Mouse (Mus musculus) T-helper 2 cell (primary cell): ENCODE results near the gene Snap47.

Experiments used
- in situ Hi-C: fragments of 300-600 bp; cut with MboI, MseI; formaldehyde crosslinking; loops from one replicate; pipeline ENCODE4 v1.15.1; 2025; ENCODE audit warnings: high pct_unique_total_duplicates

Snap47 gene

GRCm38 (mm10) chr11:59423010-59423588, 27.9 kb downstream of the Snap47 start:
- in situ Hi-C loops = no loop called here

GRCm38 (mm10) chr11:59421967-59422366, 29.0 kb downstream of the Snap47 start:
- in situ Hi-C loops = no loop called here

- in situ Hi-C loops = no loop called here
These were observed 29.6 kb downstream of the Snap47 start for GRCm38 (mm10) chr11:59421436-59421835.

DNA sequence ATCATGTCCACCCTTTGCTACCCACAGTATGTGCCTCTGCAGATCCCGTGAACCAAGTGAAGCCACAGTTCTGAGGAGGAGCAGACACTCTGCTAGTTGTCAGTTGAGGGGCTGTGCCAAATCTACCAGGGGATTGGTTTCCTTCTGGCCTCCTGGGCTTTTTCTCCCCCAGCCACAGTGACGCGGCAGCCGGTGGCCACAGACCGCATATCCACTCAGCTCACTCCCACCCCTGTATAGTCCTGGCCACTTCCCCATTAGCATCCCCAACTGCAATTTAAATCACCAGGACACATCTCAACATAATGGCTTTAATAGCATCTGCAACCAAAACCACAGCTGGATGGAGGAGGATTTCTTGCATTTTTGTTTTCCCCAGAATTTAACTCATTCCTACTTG, 32.3 kb downstream of the Snap47 start:
- in situ Hi-C loops = no loop called here

GRCm38 (mm10) chr11:59412999-59413863, 37.8 kb downstream of the Snap47 start:
- in situ Hi-C loops = no loop called here

DNA sequence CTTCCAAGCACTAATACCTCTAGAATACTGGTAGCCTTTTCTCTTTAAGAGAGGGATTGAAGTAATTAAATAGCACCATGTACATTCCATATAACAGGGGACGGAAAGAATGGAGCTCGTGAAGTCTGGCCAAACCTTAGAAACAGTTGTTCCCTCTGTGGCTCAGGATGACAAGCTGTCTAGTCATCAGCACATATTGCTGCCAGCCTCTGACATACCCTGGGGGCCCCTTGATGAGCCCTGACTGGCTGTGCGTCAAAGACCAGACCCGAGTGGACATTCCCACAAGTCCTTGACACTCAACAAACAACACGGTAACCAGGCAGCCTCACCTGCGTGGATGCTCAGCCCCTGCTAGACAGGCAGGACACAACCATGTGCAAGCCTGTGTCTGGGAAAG, 38.9 kb downstream of the Snap47 start:
- in situ Hi-C loops = no loop called here

- in situ Hi-C loops = no loop called here
These were observed 40.1 kb downstream of the Snap47 start for GRCm38 (mm10) chr11:59410851-59411250.

DNA sequence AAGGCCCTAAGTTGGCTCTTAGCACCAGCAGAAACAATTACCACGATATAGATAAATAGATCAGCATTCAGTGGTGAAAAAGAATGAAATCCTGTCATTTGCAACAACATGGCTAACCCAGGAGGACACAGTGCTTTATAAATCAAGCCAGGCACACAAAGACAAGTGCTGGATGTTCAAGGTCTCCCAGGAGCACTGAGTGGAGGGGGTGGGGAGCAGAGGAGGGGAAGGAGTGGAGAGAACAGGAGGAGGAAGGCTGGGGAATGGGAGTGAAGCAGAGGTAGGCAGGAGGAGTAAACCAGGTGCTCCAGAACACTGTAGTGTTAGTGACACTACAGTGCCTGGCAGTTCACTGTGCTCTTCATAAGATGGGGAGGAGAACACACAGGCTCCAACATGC, 45.2 kb downstream of the Snap47 start:
- in situ Hi-C loops = no loop called here

GRCm38 (mm10) chr11:59400876-59401275, 50.1 kb downstream of the Snap47 start:
- in situ Hi-C loops = no loop called here

DNA sequence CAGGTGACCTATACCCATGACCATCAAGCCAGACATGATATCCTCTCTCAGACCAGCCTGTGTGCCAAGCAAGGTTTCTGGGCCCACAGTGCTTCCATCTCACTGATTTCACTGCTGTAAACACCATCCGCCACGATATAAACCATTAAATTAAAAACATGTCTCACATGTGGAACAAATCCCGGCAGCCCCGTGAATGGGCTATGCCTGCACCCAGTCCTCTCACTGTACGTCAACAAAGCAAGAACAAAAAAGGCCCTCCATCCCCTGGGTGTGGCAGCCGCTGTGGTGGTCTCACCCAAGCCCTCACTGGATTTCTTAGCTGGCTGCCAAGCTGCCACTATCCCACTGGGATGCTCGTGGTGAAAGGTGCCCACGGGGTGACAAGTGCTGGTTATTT, 51.2 kb downstream of the Snap47 start:
- in situ Hi-C loops = no loop called here

GRCm38 (mm10) chr11:59397536-59398371, 53.2 kb downstream of the Snap47 start:
- in situ Hi-C loops = no loop called here

DNA sequence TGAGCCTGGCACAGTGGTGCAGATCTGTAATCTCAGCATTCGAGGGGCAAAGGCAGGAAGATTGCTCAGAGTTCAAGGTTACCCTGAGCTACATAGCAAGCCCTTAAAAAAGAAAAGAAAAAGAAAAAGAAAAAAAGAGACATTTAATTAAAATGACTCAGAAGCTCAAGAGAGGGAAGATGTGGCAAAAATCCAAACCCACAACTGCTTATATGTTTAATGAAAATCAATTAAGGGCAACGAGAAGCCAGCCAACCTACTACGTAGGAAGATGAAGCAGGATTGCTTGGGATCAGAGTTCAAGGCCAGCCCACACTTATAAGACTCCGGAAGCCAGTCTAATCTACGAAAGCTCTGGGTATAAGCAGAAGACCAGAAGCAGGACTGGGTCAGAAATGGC, 56.5 kb downstream of the Snap47 start:
- in situ Hi-C loops = no loop called here

- in situ Hi-C loops = no loop called here
These were observed 57.4 kb downstream of the Snap47 start for GRCm38 (mm10) chr11:59393591-59393990.

GRCm38 (mm10) chr11:59392300-59392699, 58.7 kb downstream of the Snap47 start:
- in situ Hi-C loops = no loop called here

DNA sequence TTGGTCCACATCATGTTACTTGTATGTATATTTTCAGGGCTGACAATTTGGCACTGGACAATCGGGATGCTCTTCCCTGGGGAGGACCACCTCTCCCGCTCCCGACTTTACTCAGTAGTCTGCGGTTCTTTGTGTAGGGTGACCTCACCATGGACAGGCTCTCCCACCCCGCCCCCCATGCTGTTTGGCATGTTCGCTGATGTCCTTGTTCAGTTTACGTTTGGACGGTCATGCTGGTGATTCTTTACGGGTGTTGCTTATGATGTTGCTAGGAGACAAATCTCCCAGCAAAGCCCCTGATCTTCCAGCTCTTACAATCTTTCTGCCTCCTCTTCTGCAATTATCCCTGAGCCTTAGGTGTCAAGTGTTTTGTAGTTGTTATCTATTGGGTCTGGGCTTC, 60.5 kb downstream of the Snap47 start:
- in situ Hi-C loops = no loop called here

DNA sequence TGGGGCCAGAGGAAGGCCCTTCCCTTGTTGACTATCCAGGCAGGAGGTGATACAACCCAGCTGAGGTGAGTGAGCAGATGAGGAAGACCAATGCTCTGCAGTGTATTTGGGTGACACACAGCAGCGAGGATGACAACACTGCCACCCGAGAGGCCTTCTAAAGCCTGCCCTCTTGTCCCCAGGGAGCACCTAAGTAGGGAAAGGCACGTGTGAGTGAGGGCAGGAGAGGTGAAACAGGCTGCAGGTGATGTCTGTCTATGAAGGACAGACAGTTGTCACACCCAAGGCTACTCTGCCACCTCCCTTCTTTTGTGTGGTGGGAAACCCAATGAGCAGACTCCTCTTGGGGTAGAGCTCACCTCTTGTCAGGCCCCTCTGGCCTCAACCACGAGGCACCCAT, 61.4 kb downstream of the Snap47 start:
- in situ Hi-C loops = no loop called here

GRCm38 (mm10) chr11:59388806-59389205, 62.2 kb downstream of the Snap47 start:
- in situ Hi-C loops = no loop called here

DNA sequence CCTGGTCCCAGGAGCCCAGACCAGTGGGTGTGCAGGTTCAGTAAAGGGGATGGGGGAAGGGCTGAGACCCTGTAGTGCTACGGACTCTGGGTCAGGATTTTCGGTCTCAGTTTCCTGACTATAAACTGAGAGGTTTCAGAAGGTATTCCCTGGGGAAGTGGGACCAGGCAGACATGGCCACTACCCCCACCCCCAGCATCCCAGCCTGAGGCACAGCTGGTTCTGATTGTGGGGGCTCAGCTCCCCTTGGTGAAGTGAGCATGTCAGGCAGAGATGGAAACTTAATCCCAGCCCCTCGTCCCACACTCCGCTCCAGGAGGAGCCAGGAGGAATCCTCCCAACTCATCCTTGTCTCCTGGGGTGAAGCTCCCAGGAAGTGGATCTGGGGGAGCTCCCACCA, 63.5 kb downstream of the Snap47 start:
- in situ Hi-C loops = no loop called here

- in situ Hi-C loops = no loop called here
These were observed 65.9 kb downstream of the Snap47 start for GRCm38 (mm10) chr11:59385123-59385522.

GRCm38 (mm10) chr11:59384441-59384959, 66.5 kb downstream of the Snap47 start:
- in situ Hi-C loops = no loop called here

DNA sequence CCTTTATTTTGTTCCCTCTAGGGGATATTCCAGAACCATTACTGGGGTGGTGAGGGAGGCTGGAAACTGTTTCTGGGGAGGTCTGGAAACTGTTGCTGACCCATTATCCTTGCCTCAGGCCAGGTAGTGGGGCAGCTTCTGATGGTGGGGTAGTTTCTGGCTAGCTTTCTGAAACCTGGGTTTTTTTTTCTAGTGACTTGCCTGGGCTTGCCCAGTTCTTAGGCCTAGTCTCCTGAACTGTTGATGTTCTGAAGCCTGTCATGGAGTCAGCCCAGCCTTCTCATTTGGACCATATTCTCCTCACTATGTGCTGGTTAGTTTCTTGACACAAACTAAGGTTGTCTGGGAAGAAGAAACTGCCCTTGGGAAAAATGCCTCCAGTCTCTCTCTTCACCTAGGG, 71.4 kb downstream of the Snap47 start:
- in situ Hi-C loops = no loop called here

GRCm38 (mm10) chr11:59377999-59378398, 73.0 kb downstream of the Snap47 start:
- in situ Hi-C loops = no loop called here
